Mouse (Mus musculus) thymus, adult 2 months (tissue): ENCODE data around the gene Grem2. TPM values are rescaled to one million over a fixed set of nuclear protein-coding genes. Genes with fewer than 3 reads are reported as not detected.

ENCODE experiments used
- DNase-seq: peaks from one replicate; pipeline ENCODE4 v3.0.0; 2021
- H3K27ac ChIP-seq: fragments of 200-500 bp; 2 replicates; pipeline ENCODE4 v1.5.1; 2012; ENCODE audit warnings: low read length, control low read depth; ENCODE audit not compliant: control insufficient read depth, insufficient read depth
- H3K27me3 ChIP-seq: fragments of 200-500 bp; 2 replicates; pipeline ENCODE4 v1.6.1; 2012; ENCODE audit warnings: mild to moderate bottlenecking, low read length, moderate library complexity, mixed read lengths; ENCODE audit not compliant: control insufficient read depth, insufficient read depth
- H3K36me3 ChIP-seq: fragments of 200-500 bp; 2 replicates; pipeline ENCODE4 v1.6.1; 2012; ENCODE audit warnings: mild to moderate bottlenecking, low read length, moderate library complexity; ENCODE audit not compliant: control insufficient read depth, insufficient read depth
- H3K4me1 ChIP-seq: fragments of 200-500 bp; replicated peaks from 2 replicates; pipeline ENCODE4 v1.6.1; 2012; ENCODE audit warnings: low read length; ENCODE audit not compliant: control insufficient read depth, insufficient read depth
- H3K4me3 ChIP-seq: fragments of 200-500 bp; 2 replicates; pipeline ENCODE4 v1.5.1; 2012; ENCODE audit warnings: mild to moderate bottlenecking, low read length, control low read depth, moderate library complexity; ENCODE audit not compliant: control insufficient read depth, insufficient read depth
- CTCF ChIP-seq: fragments of 200-500 bp; IDR thresholded peaks from 2 replicates; pipeline ENCODE4 v1.5.1; 2012; ENCODE audit warnings: mild to moderate bottlenecking, control low read depth, low read length, moderate library complexity, borderline replicate concordance; ENCODE audit not compliant: control insufficient read depth, poor library complexity, insufficient read depth; ENCODE audit errors: extremely low read depth
- POLR2A ChIP-seq: fragments of 200-500 bp; IDR thresholded peaks from 2 replicates; pipeline ENCODE4 v1.6.1; 2012; ENCODE audit warnings: mild to moderate bottlenecking, low read length, control low read depth, moderate library complexity; ENCODE audit not compliant: control insufficient read depth, poor library complexity, insufficient read depth; ENCODE audit errors: extremely low read depth
- WGBS: fragments of 180-500 bp; shearing (Covaris S2); methylation state at CpG from one replicate; pipeline ENCODE4 v1.1.7; 2018; 5-methylcytosine and 5-hydroxymethylcytosine counted together
- polyA plus RNA-seq: library from polyadenylated mRNA; depleted of rRNA; stranded (reverse); fragments of >200 nt; gene quantifications from 2 replicates; pipeline ENCODE4 v1.2.3, GENCODE M21; 2012; rRNA removed

Grem2 gene
- polyA plus RNA-seq = 0.63 and 0.64 TPM in 2 replicates

DNA sequence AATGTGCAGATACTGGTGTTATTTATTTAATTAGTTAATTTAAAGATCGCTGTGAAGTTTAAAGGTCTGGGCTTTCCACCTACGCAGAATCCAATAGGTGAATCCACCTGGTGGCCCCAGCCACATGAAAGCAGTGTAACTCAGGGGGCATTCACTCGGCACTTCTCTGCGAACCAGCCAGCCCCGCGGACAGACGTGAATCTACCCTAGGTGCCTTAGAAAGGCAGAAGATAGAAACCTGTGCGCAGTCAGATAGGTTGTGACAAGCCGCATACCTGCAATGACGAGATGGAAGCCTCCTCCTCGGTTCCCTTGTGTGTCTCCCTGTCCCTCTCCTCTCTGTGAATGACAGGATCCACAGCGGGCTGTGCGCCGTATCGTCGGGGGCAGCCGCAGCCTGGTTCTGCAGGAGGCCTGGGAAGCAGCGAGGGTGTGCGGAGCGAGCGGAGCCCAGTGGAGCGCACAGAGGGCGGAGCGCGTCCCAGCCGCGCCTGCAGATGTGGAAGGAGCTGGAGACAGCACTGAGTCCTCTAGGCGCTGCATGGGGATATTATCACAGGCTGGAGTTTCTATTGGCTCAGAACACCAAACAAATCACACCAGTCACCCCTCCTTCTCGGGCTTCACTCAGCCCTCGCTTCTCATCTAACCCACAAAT, at the start of gene Grem2:
Gene Grem2 (minus strand): TSS at position 522 of the 658 bp plus-strand sequence.
- H3K36me3 ChIP-seq = no peaks in the 10 kb centered on the region
- no peaks in the 10 kb centered on the region for H3K27me3 ChIP-seq
- DNase-seq = no peak
- no peak within 1 kb of the TSS for H3K4me3 ChIP-seq
- WGBS = 10% methylated on average over 30 of the region's 30 CpGs
- TF ChIP-seq POLR2A = no peak
- TF ChIP-seq CTCF = no peak
- H3K27ac ChIP-seq = no peak within 1 kb of the TSS
- H3K4me1 ChIP-seq = no peaks in the 10 kb centered on the region

DNA sequence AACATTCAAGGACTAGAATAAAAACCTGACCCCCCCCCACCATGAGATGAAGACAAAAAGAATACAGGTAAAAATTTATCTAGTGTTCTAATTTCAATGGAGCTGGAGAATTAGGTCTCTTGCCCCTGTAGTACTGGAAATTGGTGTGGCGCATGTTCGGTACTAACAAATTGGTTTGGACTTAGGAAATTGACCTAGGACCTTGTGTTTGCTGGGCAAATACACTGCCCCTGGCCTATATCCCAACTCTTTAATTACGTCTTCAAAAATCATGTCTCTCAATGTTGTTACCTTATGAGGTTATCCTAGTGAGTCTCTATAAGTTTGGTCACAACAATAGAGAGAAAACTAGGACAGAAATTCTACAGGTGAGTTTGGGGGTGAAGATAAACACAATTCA, 38.2 kb upstream of the Grem2 start:
- TF ChIP-seq CTCF = no peak
- no peak for TF ChIP-seq POLR2A
- Histone ChIP-seq H3K27me3 (no peaks in the 10 kb centered on the region), H3K4me1 (no peaks in the 10 kb centered on the region), H3K36me3 (no peaks in the 10 kb centered on the region), H3K4me3 (no peak overlapping the region), H3K27ac (no peak overlapping the region)
- WGBS = 95% methylated on average over 3 of the region's 3 CpGs
- DNase-seq = no peak

DNA sequence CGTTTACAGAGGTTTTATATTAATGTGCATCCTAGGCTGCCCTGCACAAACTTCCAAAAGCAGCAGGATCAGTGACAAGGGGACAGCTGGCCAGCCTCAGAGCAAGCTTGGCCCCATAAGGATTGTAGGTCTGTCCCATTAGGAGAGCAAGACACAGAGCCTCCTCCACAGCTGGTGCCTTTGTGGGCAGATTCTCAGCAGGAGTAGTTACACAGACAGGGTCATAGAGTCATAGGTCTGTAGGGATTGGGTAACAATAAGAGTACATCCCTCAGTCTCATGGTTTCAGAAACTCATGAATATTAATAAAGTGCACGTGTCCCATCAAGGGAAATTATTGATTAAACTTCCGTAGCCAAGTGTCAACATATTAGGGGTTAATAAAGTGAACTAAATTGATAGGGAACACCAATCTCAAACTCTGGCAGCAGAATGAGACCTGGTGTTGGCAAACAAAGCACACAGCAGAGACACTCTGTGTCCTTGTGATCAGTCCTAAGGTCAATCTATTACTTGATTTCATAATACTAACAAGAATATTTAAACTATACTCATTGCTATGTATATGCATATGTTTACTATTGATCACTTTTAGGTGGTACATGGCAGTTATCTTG, 9.5 kb upstream of the Grem2 start:
- DNase-seq = no peak
- Histone ChIP-seq H3K4me1 (no peaks in the 10 kb centered on the region), H3K4me3 (no peak overlapping the region), H3K27ac (no peak overlapping the region), H3K27me3 (no peaks in the 10 kb centered on the region), H3K36me3 (no peaks in the 10 kb centered on the region)
- WGBS = 86% methylated on average over 3 of the region's 3 CpGs
- TF ChIP-seq CTCF = no peak
- no peak for TF ChIP-seq POLR2A

DNA sequence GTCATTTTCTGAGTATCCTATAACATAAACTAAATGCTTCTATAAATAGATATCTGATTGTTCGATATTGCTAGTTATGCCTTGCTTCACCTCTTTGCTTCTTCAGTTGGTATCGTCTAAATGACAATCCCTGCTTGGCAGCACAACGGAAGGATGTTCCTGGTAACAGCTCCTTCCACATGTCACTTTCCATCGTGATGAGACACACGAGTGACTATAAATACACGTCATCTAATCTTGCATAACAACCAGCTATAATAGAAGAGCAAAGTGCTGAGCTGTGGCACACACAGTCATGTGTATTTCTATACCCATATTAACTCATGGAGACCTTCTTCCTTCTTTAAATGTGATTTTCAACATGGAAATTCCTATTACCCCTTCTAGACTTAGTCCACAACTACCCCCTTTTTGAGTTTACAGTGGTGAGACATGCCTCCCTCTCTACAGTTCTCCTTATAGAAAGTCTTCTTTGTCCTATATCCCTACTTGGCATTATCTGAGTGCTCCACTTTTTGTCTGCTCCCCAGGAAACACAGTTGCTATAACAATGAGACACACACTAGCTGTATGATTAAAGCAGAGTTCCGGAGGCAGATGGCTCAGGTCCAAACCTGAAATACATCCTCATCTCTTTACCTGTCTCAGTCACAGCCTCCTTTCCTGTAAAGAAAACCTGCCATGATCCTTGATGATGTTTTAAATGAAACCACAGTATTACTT, 8.0 kb upstream of the Grem2 start:
- Histone ChIP-seq H3K27me3 (no peaks in the 10 kb centered on the region), H3K36me3 (no peaks in the 10 kb centered on the region), H3K4me1 (no peaks in the 10 kb centered on the region), H3K27ac (no peak overlapping the region), H3K4me3 (no peak overlapping the region)
- TF ChIP-seq POLR2A = no peak
- TF ChIP-seq CTCF = no peak
- no peak for DNase-seq
- WGBS = 90% methylated on average over 7 of the region's 7 CpGs

DNA sequence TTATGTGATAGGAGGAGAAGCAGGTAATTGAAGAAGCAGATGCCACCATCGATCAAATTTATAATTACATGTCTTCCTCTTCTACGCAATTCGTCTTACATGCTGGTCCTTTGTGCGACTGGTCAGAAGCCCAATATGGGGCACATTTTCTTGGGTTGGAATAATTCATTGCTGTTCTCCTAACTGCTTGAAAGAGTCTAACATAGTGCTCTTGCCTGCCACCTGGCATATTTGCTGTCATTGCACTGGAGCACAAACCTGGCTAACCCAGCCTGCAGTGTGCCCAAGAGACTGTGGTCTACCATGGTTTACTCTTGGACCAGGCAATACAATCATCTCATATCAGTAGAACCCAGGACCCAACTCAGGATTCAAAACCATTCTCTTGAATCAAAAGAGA, 2.7 kb downstream of the Grem2 start:
- Histone ChIP-seq H3K4me3 (no peak overlapping the region), H3K4me1 (no peaks in the 10 kb centered on the region), H3K27ac (no peak overlapping the region), H3K27me3 (no peaks in the 10 kb centered on the region), H3K36me3 (no peaks in the 10 kb centered on the region)
- DNase-seq = no peak
- 96% methylated on average over 4 of the region's 4 CpGs for WGBS
- no peak for TF ChIP-seq POLR2A
- TF ChIP-seq CTCF = no peak

DNA sequence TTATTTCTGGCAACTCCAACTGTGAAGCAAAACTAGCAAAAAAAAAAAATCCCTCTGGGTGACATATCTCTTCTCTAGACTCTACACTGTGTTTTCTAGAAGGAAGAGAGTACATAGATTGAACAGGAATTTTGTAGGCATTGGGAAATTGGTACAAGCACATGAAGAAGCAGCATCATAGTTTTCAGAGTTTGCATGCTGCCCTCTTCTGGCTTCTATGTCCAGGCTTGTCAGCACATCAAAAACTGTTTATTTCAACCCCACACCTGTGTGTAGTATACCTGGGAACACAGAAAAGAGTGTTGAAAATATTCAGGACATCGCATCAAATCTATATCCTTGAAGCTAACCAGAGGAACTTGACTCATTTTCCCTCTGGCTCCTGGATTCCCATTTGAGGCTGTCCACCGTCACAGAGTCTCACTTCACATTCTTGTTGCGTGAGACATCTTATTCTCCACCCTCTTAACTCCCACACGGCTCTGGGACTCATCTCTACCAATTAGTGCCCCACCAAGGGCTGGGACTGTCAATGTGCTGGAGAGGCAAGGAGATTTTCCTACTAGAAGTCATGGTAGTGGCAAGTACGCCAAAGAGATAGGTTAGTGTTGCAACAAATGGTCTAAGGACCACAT, 3.3 kb downstream of the Grem2 start:
- WGBS = 85% methylated on average over 5 of the region's 5 CpGs
- H3K4me1 ChIP-seq = no peaks in the 10 kb centered on the region
- H3K27me3 ChIP-seq = no peaks in the 10 kb centered on the region
- H3K36me3 ChIP-seq = no peaks in the 10 kb centered on the region
- H3K27ac ChIP-seq = no peak overlapping the region
- DNase-seq = no peak
- H3K4me3 ChIP-seq = no peak overlapping the region
- TF ChIP-seq CTCF = no peak
- TF ChIP-seq POLR2A = no peak
